Mouse (Mus musculus) frontal cortex, adult 2 months (tissue): ENCODE measurements around the gene Sptbn4. TPM values are rescaled to one million over a fixed set of nuclear protein-coding genes. Genes with fewer than 3 reads are reported as not detected.

Experiments used
- DNase-seq, 2 experiments: peaks; one replicate each; pipeline ENCODE4 v3.0.0; 2022; ENCODE audit warnings: low spot score in 1 of 2; ENCODE audit errors: extremely low spot score in 1 of 2
- polyA plus RNA-seq: library from polyadenylated mRNA; depleted of rRNA; stranded (reverse); fragments of >200 nt; gene quantifications from 2 replicates; pipeline ENCODE4 v1.2.3, GENCODE M21; 2012

Gene Sptbn4
- polyA plus RNA-seq, 1 experiment = 135 TPM

DNA sequence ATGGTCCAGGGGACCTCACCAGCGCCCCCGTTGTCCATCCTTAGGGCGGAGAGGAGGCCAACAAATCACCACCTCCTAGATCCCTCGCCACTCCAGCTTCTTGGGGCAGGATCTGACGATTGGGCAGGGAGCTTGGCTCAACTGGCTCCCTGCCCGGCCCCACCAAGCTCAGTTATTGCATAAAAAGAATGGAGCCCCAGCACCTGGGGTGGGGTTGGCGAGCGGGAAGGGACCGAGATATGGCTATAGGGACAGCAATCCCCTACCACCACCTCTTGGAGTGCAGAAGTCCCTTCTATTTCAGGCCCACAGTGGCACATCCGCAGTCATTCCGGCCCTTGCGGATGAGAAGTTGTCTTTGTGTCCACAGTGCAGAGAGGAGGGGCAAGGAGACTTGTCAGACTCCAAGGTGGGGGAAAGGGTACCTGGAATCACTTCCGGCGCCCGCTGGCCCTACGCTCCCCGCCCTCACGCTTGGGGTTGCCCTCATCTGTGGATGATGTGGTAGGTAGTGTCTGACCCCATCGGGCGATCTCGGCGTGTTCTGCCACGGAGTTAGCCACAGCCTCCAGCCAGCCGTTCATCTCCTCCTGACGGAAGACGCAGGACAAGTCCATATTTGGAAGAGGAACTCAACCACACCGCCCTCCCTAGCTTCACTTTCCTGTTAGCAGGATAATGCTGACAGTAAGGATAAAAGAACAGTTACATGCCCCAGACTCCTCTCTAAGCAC lies 90.5 kb downstream of the Sptbn4 start, which contains the start of gene Gm20479:
Gene Gm20479 (minus strand): TSS at position 559 of the 734 bp plus-strand sequence.
- no peak for DNase-seq

DNA sequence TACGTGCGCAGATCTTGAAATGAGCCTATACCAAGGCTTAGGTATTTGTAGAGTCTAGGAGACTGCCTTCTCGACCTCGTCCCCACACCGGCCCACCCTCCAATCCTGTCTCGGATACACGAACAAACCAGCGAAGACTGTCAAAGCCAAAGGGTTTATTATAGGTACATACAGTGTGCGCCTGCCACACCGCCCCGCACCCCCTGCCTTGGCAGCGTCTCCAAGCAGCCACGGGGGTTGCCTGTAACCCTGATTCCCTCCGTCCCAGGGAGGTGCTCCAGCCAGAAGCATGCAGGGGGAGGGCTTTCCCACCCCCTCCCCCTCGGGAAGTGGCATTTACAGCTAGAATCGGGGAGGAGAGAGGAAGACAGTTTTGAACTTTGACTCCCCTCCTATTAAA lies 91.2 kb downstream of the Sptbn4 start:
- no peak for DNase-seq

DNA sequence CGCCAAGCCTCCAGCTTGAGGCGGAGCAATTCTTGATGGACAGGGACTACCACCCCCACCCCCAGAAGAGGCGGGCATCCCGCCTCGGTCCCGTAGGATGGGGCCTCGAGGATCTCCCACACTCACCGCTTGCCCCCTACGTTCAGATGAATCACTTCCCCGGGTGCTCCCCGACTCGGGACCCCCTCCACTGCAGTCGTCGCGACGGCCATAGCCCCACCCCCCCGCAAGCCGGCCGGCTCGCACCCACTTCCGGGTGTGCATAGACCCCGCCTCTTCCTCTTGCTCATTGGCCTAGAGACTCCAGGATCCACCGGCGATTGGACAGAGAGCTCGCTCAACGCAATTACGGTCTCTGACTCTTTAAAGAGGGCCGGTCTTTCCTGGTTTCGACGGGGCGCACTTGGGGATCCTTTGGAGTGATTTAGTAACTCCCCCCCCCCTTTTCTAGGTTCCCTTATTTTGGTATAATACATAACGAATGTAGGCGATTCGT lies 91.7 kb downstream of the Sptbn4 start, which contains the start of gene Shkbp1:
Gene Shkbp1 (minus strand): TSS at position 275 of the 496 bp plus-strand sequence.
- DNase-seq = peak; percentile 78 to 88

DNA sequence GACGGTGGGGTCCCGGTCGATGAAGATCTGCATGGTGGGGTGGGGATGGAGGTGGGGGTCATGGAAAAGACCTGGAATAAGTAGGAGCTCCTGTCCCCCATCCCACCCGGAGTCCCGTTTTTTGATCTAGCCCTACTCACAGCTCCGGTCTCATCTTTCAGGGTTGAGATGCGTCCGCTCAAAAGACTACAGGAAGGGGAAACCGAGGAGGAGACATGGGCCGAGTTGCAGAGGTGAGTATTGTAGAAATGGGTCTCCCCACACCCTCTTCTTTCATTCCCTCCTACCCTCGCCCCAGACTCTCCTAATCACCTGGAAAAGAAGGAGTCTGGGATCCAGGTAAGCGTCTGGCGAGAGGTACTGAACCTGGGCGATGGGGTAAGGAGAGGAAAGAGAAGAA lies 92.2 kb downstream of the Sptbn4 start:
- no peak for DNase-seq

DNA sequence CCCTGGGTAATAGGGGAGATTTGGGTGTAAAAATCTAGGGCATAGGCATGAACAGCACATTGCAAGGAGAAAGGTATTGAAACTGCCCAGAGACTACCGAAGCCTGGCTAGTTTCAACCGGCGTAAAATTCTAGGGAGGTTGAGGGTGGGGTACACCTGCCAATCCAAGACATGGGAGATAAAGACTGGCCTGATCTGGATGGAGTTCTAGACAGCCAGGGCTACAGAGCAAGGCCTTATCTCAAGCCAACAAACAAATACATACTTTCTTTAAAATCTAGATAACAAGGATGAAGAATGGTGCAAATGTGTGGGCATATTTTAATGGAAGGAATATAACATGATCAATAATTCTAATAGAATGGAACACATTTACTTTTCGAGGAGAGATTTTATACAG lies 92.7 kb downstream of the Sptbn4 start:
- DNase-seq = no peak

DNA sequence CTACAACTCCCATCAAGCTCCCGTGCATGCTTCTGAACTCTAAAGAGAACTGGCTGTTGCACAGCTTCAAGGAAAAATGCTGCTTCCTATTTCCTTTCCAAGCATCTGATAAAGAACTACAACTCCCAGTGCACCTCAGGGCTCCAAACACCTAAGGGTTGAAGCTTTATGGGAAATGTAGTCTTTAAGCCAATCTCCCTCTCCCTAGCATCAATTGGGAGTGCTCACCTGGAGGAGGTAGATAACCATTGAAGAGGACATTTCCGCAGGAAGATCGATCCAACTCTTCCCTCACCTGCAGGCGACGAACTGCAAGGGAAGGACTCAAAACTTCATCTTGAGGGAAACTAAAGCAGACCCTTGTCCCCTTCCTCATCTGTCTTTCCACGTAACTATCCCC lies 93.3 kb downstream of the Sptbn4 start:
- no peak for DNase-seq

DNA sequence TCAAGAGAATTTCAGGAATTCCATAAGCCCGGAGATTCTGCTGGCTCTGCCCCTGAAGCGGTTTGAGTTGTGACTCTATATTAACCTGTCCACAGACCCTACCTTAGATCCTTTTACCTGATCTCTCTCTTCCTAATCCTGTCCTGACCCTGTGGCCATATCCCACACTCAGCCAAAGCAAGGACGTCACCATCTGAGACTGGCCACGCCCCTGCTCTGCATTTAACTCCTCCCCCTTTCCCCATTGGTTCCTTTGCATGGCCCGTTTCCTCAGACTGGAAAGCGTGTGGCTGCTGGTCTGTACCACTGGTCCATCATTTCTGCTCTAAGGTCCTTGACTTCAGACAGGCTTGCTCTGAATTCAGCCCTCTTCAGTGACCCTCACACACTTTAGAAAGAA lies 102.0 kb downstream of the Sptbn4 start:
- no peak for DNase-seq

DNA sequence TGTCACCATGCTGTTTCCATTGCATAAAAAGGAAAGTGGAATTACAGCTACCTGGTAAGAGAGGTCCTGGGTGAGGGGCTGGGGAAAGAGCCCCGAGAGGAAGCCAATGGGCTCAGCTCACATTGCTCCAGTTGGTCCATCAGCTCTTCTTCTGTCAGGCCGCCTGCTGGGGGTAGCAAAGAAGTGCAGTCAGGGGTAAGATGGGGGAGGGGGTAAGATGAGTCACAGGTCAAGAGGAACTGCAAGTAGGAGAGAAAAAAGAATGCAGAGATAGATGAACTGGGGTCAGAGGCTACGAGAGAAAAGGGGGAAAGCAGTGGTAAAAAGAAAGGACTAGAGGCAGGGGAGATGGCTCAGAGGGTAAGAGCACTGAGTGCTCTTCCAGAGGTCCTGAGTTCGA lies 104.9 kb downstream of the Sptbn4 start:
- no peak for DNase-seq

DNA sequence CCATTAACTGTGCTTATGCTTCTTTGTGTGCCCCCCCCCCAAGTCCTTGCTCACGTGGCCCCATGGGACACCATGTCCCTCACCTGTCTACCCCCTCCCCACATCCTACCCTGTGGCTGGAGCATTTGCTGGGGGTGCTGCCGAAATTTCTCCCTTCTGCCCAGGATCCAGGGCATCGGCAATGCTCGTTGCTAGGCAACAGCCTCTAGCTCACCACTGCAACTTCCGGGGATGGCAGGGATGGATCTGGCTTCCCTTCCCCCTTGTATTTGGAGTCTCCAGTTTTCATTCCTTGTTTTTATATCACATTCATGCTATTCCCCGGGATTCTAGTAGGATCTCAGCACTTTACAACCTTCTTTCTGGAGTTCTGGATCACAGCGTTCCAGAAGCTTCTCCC lies 108.0 kb downstream of the Sptbn4 start:
- DNase-seq = peak; percentile 63 to 83

DNA sequence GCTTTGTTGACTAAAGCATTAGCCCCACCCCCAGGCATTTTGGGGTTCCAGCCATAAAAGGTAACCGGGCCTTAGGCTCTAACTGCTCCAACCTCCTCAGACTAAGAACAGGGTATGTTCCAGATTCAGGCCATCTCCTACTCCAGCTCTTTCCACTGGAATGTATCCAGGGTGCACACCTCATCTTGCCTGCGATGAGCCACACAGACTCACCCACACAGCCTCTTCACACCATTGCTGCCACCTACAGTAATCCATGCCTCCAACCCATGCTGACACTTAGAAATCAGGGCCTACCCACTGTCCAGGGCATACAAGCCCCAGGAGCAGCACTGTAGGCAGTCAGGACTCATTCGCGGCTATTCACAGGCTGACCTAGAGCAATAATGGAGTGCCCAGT lies 108.4 kb downstream of the Sptbn4 start:
- DNase-seq = peak in 1 of 2 experiments; percentile 68

DNA sequence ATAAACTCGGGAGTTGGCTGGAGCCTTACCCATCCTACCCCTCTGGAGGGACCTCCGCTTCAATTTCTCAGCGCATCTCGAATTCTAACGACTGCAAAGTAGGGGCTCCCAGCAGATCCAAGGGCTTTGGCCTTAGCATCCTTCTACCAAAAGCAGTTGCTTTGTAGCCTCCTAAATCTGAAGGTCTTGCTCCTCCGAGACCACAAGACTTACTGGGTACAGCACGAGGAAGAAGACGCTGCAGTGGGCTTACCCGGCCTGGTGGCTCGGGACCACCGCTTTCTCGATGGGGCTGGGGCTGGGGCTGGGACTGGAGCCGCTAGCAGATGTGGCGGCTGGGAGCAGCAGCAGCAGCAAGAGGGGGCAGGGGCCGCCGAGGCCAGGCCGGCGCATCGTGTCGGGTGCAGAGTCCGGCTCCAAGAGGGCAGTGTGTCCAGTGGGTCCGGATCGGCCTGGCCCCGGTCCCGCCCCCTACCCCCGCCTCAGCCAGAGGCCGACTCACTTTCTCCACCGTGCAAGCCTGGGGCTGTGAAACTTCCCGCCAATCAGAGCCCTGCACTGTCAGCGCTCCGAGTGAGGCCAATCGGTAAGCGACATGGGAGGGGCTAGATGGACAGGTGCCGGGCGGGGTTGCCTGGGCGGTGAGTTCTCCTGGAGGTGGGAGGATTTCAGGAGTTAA lies 110.2 kb downstream of the Sptbn4 start, which contains the start of gene Ltbp4:
Gene Ltbp4 (minus strand): TSS at position 518 of the 679 bp plus-strand sequence.
- DNase-seq = no peak

DNA sequence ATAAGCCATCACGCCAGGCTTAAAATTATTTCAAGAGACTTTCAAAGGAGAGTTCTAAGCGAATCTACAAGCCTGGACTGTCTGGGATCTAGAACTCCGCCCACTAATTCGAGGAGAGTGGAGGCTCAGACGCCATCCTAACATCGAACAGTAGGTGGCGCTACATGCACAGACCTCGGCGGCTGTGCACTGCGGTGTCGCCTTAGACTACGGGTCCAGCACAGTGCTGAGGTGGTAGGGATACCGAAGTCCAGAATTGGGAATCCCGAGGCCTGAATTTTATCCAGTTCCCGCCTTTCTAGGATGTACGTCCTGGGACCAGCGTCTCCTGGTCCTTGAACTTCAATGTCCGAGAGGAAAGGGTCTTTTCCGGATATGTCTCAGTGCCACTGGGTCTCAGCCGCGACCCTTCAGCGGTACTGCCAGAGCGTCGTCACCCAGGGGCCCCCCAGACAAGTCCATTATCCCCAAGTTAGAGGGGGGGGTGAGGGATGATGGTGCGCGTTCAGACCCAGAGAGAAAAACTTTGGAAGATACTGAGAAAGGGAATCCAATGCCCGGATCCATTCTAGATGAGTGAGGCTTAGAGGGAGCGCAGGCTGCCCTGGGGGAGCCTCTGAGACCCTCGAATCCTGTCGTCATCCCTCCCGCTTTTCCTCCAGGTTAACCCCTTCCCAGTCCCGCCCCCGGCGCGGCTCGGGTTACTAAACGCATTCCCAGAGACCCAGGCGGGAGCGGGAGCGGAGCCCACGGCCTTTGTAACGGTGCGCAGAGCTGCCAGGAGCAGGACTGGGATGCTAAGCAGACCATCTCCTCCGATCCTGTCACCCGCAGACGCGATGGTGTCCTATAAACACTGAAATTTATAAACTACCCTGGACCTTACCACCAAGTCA lies 111.3 kb downstream of the Sptbn4 start:
- peak; percentile 74 to 98 for DNase-seq

DNA sequence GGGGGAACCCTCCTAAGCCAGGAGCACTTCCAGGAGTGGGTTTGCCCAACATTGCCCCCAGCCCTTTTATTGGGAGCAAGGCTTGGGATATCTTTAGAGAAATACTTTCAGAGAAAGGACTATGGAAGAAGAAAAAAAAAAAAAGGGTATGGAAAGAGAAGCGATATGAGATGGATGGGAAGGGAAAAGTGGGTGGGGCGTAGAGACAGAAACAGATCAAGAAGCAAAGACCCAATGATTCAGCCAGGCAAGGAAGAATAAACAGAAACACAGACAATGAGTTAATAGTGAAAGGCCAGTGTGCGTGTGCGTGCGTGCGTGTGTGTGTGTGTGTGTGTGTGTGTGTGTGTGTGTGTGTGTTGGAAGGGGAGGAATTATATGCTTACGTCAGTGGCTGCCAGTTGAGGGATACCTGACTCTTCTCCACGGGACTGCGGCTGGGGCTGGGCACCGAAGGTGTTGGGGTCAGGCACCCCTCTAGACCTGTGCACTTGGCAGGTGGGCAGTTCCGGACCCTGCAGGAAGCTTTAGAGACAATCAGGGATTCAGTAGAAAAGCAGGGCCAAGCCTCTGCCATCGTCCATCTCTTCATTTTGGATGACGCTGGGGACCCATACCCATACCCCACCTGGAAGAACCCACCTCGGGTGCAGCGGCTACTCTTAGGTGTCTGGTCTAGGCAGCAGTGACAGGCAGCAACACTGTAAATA lies 112.3 kb downstream of the Sptbn4 start:
- DNase-seq = no peak

DNA sequence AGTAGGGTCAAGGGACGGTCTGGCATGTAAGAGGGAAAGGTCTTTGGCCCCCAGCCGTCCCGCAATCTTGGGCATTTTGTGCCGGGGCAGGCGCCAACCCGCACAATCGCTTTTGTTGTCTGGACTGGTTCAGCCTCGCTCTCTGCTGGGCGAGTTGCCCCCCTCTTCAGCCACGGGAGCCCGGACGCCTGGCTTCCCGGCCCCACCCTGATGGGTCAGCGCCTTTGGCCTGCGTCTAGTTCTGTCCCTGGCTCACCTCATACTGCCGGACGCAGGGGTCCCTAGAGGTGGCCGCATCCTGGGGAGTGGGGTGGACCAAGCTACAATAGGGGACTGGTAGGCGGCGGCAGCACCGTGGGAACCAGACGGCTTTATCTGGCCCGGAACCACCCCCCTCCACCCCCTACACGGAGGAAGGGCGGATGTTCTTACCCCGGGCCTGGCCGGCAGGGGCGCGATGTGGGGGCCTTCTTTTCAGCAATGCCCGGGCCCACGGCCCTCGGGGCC lies 113.0 kb downstream of the Sptbn4 start:
- DNase-seq = no peak

DNA sequence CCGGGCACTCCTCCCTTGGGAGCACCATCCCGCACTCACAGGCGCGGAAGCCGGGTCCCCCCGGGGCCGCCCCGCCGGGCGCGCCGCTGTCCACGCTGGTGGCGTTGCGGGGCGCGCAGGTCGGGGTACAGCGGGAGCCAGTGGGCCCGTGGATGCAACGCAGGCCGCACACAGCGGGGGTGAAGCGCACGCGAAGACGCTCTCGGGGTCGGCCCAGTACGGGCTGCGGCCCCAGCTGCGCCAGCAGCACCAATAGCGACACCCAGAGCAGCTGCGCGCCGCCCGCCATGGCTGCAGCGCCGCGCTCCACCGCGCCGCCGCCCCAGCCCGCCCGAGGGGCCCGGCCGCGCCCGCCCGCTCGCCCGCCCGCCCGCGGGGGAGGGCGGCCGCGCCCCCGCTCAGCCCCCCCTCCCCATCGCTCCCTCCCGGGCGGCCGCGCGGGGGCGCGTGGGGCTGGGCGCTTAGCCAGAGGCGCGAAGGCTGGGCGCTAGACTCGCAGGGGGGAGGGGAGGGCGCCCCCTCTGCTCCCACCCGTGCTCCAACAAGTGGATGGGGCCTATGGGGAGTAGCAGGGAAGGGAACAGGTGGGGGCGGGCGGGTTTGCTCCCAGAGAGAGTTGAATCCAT lies 114.1 kb downstream of the Sptbn4 start:
- no peak for DNase-seq

DNA sequence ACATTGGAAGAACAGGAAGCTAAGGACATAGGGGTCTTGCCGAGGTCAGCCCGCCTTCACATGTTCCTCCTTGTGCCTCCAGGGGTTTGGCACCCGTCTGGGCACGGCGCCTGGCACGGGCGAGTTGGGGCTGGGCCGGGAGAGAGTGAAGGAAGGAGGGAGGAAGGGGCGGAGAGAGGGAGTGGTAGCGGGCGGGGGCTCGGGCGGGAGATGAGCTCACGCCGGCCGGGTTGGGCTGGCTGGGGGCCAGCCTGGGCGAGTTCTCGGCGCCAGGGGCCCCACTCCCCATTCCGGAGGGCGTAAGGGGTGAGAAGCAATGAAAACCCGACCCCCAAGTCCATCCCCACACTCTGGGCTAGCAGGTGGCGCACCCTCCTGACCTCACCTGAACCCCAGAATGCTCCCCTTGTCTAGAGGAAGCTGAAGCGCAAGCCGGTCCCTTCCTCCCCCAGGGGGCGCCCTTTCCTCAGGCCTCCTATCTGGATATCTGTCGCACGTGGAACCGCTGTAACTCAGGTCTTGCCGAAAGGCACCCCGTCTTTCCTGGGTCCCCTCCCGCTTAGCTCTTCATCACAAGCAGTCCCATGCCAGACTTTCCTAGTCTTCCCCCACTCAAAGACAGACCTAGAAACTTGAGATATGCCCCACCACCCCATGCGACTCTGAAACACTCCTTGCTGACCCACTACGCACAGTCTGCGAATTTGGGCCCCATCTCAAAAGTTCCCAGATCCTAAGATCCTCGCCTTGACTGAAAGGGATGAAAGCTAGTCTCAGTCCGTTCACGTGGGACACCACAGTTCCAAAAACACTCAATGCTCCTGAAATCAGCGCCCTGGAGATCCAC lies 114.9 kb downstream of the Sptbn4 start:
- peak in 1 of 2 experiments; percentile 88 for DNase-seq

DNA sequence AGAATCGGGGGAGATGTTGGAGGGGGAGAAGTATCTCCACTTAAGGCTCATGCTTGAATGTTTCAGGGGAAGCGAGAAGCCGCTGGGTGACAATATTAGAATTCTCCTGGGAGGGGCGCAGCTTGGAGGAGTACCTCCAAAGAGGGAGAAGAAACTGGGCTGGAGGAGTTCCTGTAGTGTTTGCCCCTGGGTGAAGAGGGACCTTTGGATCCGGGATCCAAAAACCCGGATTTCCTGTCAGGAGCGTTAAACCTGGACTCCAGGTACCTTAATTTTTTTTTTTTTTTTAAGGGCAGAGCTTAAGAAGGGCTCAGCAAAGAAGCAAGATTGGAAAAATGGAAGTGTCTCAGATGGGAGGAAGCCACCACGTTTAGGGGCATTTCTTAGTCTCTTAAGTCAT lies 115.6 kb downstream of the Sptbn4 start:
- no peak for DNase-seq

DNA sequence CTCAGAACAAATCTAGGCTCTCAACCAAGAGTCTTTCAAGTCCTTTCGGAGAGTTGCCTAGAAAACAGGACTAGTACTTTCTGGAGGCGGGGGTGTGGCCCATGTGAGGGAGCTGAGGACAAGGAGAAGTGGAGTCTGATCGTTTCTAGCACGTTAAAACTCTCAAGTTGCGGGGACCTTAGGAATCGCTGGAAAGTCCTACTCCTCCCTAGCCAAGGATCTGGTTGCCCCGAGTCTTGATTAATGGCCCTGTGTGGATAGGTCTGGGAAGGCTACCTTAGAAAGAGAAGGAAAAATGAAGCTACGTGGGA lies 116.0 kb downstream of the Sptbn4 start:
- no peak for DNase-seq
